Mouse (Mus musculus) small intestine, adult 2 months (tissue): ENCODE data around the gene Hecw2.

Experiments
- CTCF ChIP-seq: fragments of 200-500 bp; IDR thresholded peaks from 2 replicates; pipeline ENCODE4 v1.5.1; 2012; ENCODE audit warnings: low read depth, mild to moderate bottlenecking, control low read depth, inconsistent platforms, low read length, moderate library complexity, mixed read lengths; ENCODE audit not compliant: insufficient replicate concordance, insufficient read length; ENCODE audit errors: extremely low read depth
- POLR2A ChIP-seq: fragments of 200-500 bp; IDR thresholded peaks from 2 replicates; pipeline ENCODE4 v1.6.1; 2012; ENCODE audit warnings: low read depth, mild to moderate bottlenecking, control low read depth, inconsistent platforms, low read length, moderate library complexity

GRCm38 (mm10) chr1:54133802-54134436 lies 61.0 kb downstream of the Hecw2 start:
- TF ChIP-seq POLR2A (no peak), CTCF (no peak)
